Mouse (Mus musculus): ENCODE data around the gene Gm7971. TPM values are rescaled to one million over a fixed set of nuclear protein-coding genes. Genes with fewer than 3 reads are reported as not detected.
"Not testable (repeated sequence)": the region's sequence is repeated elsewhere in the genome, so short reads cannot be mapped to it uniquely, and the experiment has no call there.

Gene Gm7971
- not detected in 2 replicates for polyA plus RNA-seq (2015; fragmentation: Nextera tagmentation; extraction: Ambion mirVana)

- ATAC-seq (ENCODE audit: insufficient read depth); H3K4me1 ChIP-seq (replicated peaks); H3K36me3 ChIP-seq (replicated peaks); H3K27me3 ChIP-seq; H3K4me3 ChIP-seq (replicated peaks); H3K4me2 ChIP-seq; H3K9ac ChIP-seq; H3K27ac ChIP-seq (replicated peaks); H3K9me3 ChIP-seq (replicated peaks): not testable (repeated sequence)
- WGBS (ENCODE audit: insufficient replicate concordance): no CpG with 5 or more reads among the region's 1 CpGs
Measured at GRCm38 (mm10) chr5:95594775-95595174, at the start of gene Gm7971. TSS of gene Gm7971 (minus strand) at chr5:95594875.

Other genes with a start within 250 kb of the Gm7971 start
- not detected in 2 replicates for gene D5Ertd577e, start 138.1 kb downstream of the Gm7971 start, polyA plus RNA-seq (2015; fragmentation: Nextera tagmentation; extraction: Ambion mirVana)
- not detected in 2 replicates for gene Gm3286, start 84.1 kb downstream of the Gm7971 start, polyA plus RNA-seq (2015; fragmentation: Nextera tagmentation; extraction: Ambion mirVana)
- gene Gm7978, start 141.3 kb upstream of the Gm7971 start, polyA plus RNA-seq (2015; fragmentation: Nextera tagmentation; extraction: Ambion mirVana): not detected in 2 replicates
- not detected in 2 replicates for gene Gm7982, start 147.1 kb upstream of the Gm7971 start, polyA plus RNA-seq (2015; fragmentation: Nextera tagmentation; extraction: Ambion mirVana)
- not detected in 2 replicates for gene E330014E10Rik, start 181.1 kb upstream of the Gm7971 start, polyA plus RNA-seq (2015; fragmentation: Nextera tagmentation; extraction: Ambion mirVana)